In genomic region chr15:6625607-6626033, GRCm38 (mm10) we compare ENCODE assay signal across 8 mouse cellular contexts.
DNase-seq lines count a peak whose midpoint lies in the region; ATAC-seq and TF ChIP-seq lines count a peak whose summit lies in the region.

No protein-coding gene starts in this region.

- 7% methylated on average over 6 of the region's 6 CpGs for WGBS in heart, embryonic 13.5 days
- 2% methylated on average over 6 of the region's 6 CpGs for WGBS in kidney, postnatal 0 days
- WGBS in liver, adult 2 months, result 4% methylated on average over 6 of the region's 6 CpGs

- peak; percentile 78 for TF ChIP-seq CTCF in kidney, postnatal 0 days (IDR thresholded peaks at IDR 0.05; ENCODE audit: low read depth)
- no peak for TF ChIP-seq CTCF in liver, adult 2 months (IDR thresholded peaks at IDR 0.05; ENCODE audit: low read depth, low read length)

- ATAC-seq in heart, embryonic 13.5 days (ENCODE audit: extremely low read depth, insufficient number of reproducible peaks, low FRiP score, low TSS enrichment), result no peak
- ATAC-seq in kidney, postnatal 0 days (replicated peaks; ENCODE audit: low FRiP score, low read depth), result peak; percentile 58; the same call in 1 of the 2 replicates

- H3K27me3 ChIP-seq in heart, embryonic 13.5 days (replicated peaks), result no peaks in the 10 kb centered on the region
- H3K27me3 ChIP-seq in kidney, postnatal 0 days (ENCODE audit: insufficient read depth, low read length), result no peaks in the 10 kb centered on the region
- no peaks in the 10 kb centered on the region for H3K27me3 ChIP-seq in liver, adult 2 months (ENCODE audit: control insufficient read depth, insufficient read depth, low read length)

- TF ChIP-seq POLR2A in liver, adult 2 months (IDR thresholded peaks at IDR 0.05; ENCODE audit: extremely low read depth, insufficient read depth, low read length), result no peak

- no peak overlapping the region for H3K9ac ChIP-seq in heart, embryonic 13.5 days
- no peak overlapping the region for H3K9ac ChIP-seq in kidney, postnatal 0 days (ENCODE audit: low read depth, low read length)
- H3K9ac ChIP-seq in liver, adult 2 months (ENCODE audit: low read depth, low read length), result no peak overlapping the region

- H3K27ac ChIP-seq in heart, embryonic 13.5 days (replicated peaks), result no peak overlapping the region
- H3K27ac ChIP-seq in kidney, postnatal 0 days, result no peak overlapping the region
- no peak overlapping the region for H3K27ac ChIP-seq in liver, adult 2 months (replicated peaks; ENCODE audit: insufficient read depth, low read depth, low read length)

- H3K4me3 ChIP-seq in heart, embryonic 13.5 days, result peak overlapping the region; percentile 40
- no peak overlapping the region for H3K4me3 ChIP-seq in kidney, postnatal 0 days (replicated peaks; ENCODE audit: low read depth, low read length)
- no peak overlapping the region for H3K4me3 ChIP-seq in liver, adult 2 months (ENCODE audit: insufficient read depth, low read depth, low read length)

- no peaks in the 10 kb centered on the region for H3K9me3 ChIP-seq in heart, embryonic 13.5 days
- H3K9me3 ChIP-seq in kidney, postnatal 0 days (replicated peaks; ENCODE audit: low read length), result no peaks in the 10 kb centered on the region

- DNase-seq in 3T3-L1 (ENCODE audit: low read depth, low spot score) (peak; percentile 90), R1 (ENCODE audit: low read depth, low spot score) (peak; percentile 52)
- DNase-seq in embryo, embryonic 11.5 days (ENCODE audit: low read depth, low spot score), result peak; percentile 42
- peak; percentile 87 for DNase-seq in kidney, postnatal 0 days (ENCODE audit: low spot score)
- DNase-seq in liver, adult 2 months (ENCODE audit: extremely low read depth, low read depth, low spot score), result peak; percentile 73
- peak; percentile 46 to 53 for DNase-seq in natural killer cell, adult 2 months (ENCODE audit: low spot score in 2 of 2)
- DNase-seq in thymus, postnatal 4 days, result peak; percentile 72

- H3K36me3 ChIP-seq in heart, embryonic 13.5 days, result no peaks in the 10 kb centered on the region
- no peaks in the 10 kb centered on the region for H3K36me3 ChIP-seq in kidney, postnatal 0 days (ENCODE audit: insufficient read depth, low read length)
- no peaks in the 10 kb centered on the region for H3K36me3 ChIP-seq in liver, adult 2 months (ENCODE audit: control insufficient read depth, insufficient read depth, low read length)

- no peaks in the 10 kb centered on the region for H3K79me2 ChIP-seq in liver, adult 2 months (ENCODE audit: control insufficient read depth, insufficient read depth, low read length)

- H3K4me1 ChIP-seq in heart, embryonic 13.5 days, result peaks cover 13% of the 10 kb centered on the region
- peaks cover 5% of the 10 kb centered on the region; the same call in 1 of the 2 replicates for H3K4me1 ChIP-seq in kidney, postnatal 0 days (replicated peaks; ENCODE audit: insufficient read depth, low read length)
- peaks cover 5% of the 10 kb centered on the region; the same call in 1 of the 2 replicates for H3K4me1 ChIP-seq in liver, adult 2 months (ENCODE audit: control insufficient read depth, insufficient read depth, low read length)

- H3K4me2 ChIP-seq in heart, embryonic 13.5 days, result peak overlapping the region; percentile 64
- peak overlapping the region; percentile 50 for H3K4me2 ChIP-seq in kidney, postnatal 0 days (ENCODE audit: low read length)
